Mouse (Mus musculus): ENCODE data around the gene Rab3ip. TPM values are rescaled to one million over a fixed set of nuclear protein-coding genes. Genes with fewer than 3 reads are reported as not detected.

Rab3ip gene
- polyA plus RNA-seq, 1 experiment from 2014 or later = 41.5 TPM

- no peaks in the 10 kb centered on the region for H3K4me1 ChIP-seq
- peaks cover 85% of the 10 kb centered on the region for H3K36me3 ChIP-seq (replicated peaks)
- no peaks in the 10 kb centered on the region for H3K27me3 ChIP-seq (ENCODE audit: poor library complexity, severe bottlenecking)
- no peak for DNase-seq (ENCODE audit: extremely low spot score, low spot score)
- WGBS = 94% methylated on average over 9 of the region's 9 CpGs
- H3K4me3 ChIP-seq = no peak overlapping the region
- H3K9me3 ChIP-seq = no peaks in the 10 kb centered on the region
- no peak overlapping the region for H3K27ac ChIP-seq
These were observed 43.8 kb downstream of the Rab3ip start for GRCm38 (mm10) chr10:116906794-116907193.

- no peaks in the 10 kb centered on the region for H3K27me3 ChIP-seq (ENCODE audit: poor library complexity, severe bottlenecking)
- DNase-seq (ENCODE audit: extremely low spot score, low spot score) = no peak
- H3K36me3 ChIP-seq (replicated peaks) = peaks cover 62% of the 10 kb centered on the region
- H3K4me1 ChIP-seq = no peaks in the 10 kb centered on the region
- 91% methylated on average over 10 of the region's 10 CpGs for WGBS
- H3K9me3 ChIP-seq = no peaks in the 10 kb centered on the region
- H3K27ac ChIP-seq = no peak overlapping the region
- H3K4me3 ChIP-seq = no peak overlapping the region
These were observed 46.1 kb downstream of the Rab3ip start for GRCm38 (mm10) chr10:116904503-116904908.

GRCm38 (mm10) chr10:116896336-116897177 lies 54.0 kb downstream of the Rab3ip start, which contains the start of gene Myrfl:
Gene Myrfl (minus strand): TSS chr10:116896919.
- no peak for DNase-seq (ENCODE audit: extremely low spot score, low spot score)
- 85% methylated on average over 17 of the region's 17 CpGs for WGBS
- Histone ChIP-seq H3K27me3 (ENCODE audit: poor library complexity, severe bottlenecking) (no peaks in the 10 kb centered on the region), H3K9me3 (no peaks in the 10 kb centered on the region), H3K27ac (no peak within 1 kb of the TSS), H3K4me1 (no peaks in the 10 kb centered on the region), H3K4me3 (no peak within 1 kb of the TSS), H3K36me3 (replicated peaks) (no peaks in the 10 kb centered on the region)

- H3K4me1 ChIP-seq = no peaks in the 10 kb centered on the region
- no peaks in the 10 kb centered on the region for H3K9me3 ChIP-seq
- H3K27me3 ChIP-seq (ENCODE audit: poor library complexity, severe bottlenecking) = no peaks in the 10 kb centered on the region
- no peak for DNase-seq (ENCODE audit: extremely low spot score, low spot score)
- no peak overlapping the region for H3K4me3 ChIP-seq
- 90% methylated on average over 12 of the region's 12 CpGs for WGBS
- H3K36me3 ChIP-seq (replicated peaks) = no peaks in the 10 kb centered on the region
- no peak overlapping the region for H3K27ac ChIP-seq
These were observed 55.3 kb downstream of the Rab3ip start for GRCm38 (mm10) chr10:116895108-116895833.

- no peaks in the 10 kb centered on the region for H3K4me1 ChIP-seq
- H3K27me3 ChIP-seq (ENCODE audit: poor library complexity, severe bottlenecking) = no peaks in the 10 kb centered on the region
- H3K4me3 ChIP-seq = no peak overlapping the region
- no peak for DNase-seq (ENCODE audit: extremely low spot score, low spot score)
- H3K9me3 ChIP-seq = no peaks in the 10 kb centered on the region
- H3K36me3 ChIP-seq (replicated peaks) = no peaks in the 10 kb centered on the region
- 88% methylated on average over 6 of the region's 6 CpGs for WGBS
- no peak overlapping the region for H3K27ac ChIP-seq
These were observed 56.0 kb downstream of the Rab3ip start for GRCm38 (mm10) chr10:116894540-116894939.

GRCm38 (mm10) chr10:116893753-116894152 lies 56.8 kb downstream of the Rab3ip start:
- Histone ChIP-seq H3K9me3 (no peaks in the 10 kb centered on the region), H3K27ac (no peak overlapping the region), H3K27me3 (ENCODE audit: poor library complexity, severe bottlenecking) (no peaks in the 10 kb centered on the region), H3K36me3 (replicated peaks) (no peaks in the 10 kb centered on the region), H3K4me1 (no peaks in the 10 kb centered on the region), H3K4me3 (no peak overlapping the region)
- DNase-seq (ENCODE audit: extremely low spot score, low spot score) = no peak
- WGBS = 27% methylated on average over 3 of the region's 3 CpGs

GRCm38 (mm10) chr10:116890587-116890986 lies 60.0 kb downstream of the Rab3ip start:
- no peak for DNase-seq (ENCODE audit: extremely low spot score, low spot score)
- Histone ChIP-seq H3K4me3 (no peak overlapping the region), H3K9me3 (no peaks in the 10 kb centered on the region), H3K27me3 (ENCODE audit: poor library complexity, severe bottlenecking) (no peaks in the 10 kb centered on the region), H3K27ac (no peak overlapping the region), H3K4me1 (no peaks in the 10 kb centered on the region), H3K36me3 (replicated peaks) (no peaks in the 10 kb centered on the region)
- WGBS = 57% methylated on average over 5 of the region's 5 CpGs

- Histone ChIP-seq H3K9me3 (no peaks in the 10 kb centered on the region), H3K36me3 (replicated peaks) (no peaks in the 10 kb centered on the region), H3K27me3 (ENCODE audit: poor library complexity, severe bottlenecking) (no peaks in the 10 kb centered on the region), H3K27ac (no peak overlapping the region), H3K4me3 (no peak overlapping the region), H3K4me1 (no peaks in the 10 kb centered on the region)
- no peak for DNase-seq (ENCODE audit: extremely low spot score, low spot score)
- WGBS = 94% methylated on average over 3 of the region's 3 CpGs
These were observed 66.0 kb downstream of the Rab3ip start for GRCm38 (mm10) chr10:116884552-116884951.

- WGBS = 74% methylated on average over 5 of the region's 5 CpGs
These were observed 67.0 kb downstream of the Rab3ip start for GRCm38 (mm10) chr10:116883531-116883930.

GRCm38 (mm10) chr10:116877436-116877835 lies 73.1 kb downstream of the Rab3ip start:
- Histone ChIP-seq H3K9me3 (no peaks in the 10 kb centered on the region), H3K36me3 (replicated peaks) (no peaks in the 10 kb centered on the region), H3K4me1 (no peaks in the 10 kb centered on the region), H3K27me3 (ENCODE audit: poor library complexity, severe bottlenecking) (no peaks in the 10 kb centered on the region), H3K4me3 (no peak overlapping the region), H3K27ac (no peak overlapping the region)
- WGBS = 90% methylated on average over 4 of the region's 4 CpGs
- DNase-seq (ENCODE audit: extremely low spot score, low spot score) = no peak

More at GRCm38 (mm10) chr10:116883531-116883930, 67.0 kb downstream of the Rab3ip start:
- Histone ChIP-seq H3K9me3 (no peaks in the 10 kb centered on the region), H3K4me1 (no peaks in the 10 kb centered on the region), H3K27me3 (ENCODE audit: poor library complexity, severe bottlenecking) (no peaks in the 10 kb centered on the region), H3K36me3 (replicated peaks) (no peaks in the 10 kb centered on the region), H3K4me3 (no peak overlapping the region), H3K27ac (no peak overlapping the region)
- no peak for DNase-seq (ENCODE audit: extremely low spot score, low spot score)

- DNase-seq (ENCODE audit: extremely low spot score, low spot score) = no peak
- no peaks in the 10 kb centered on the region for H3K36me3 ChIP-seq (replicated peaks)
- no peaks in the 10 kb centered on the region for H3K4me1 ChIP-seq
- H3K27ac ChIP-seq = no peak overlapping the region
- no peak overlapping the region for H3K4me3 ChIP-seq
- no peaks in the 10 kb centered on the region for H3K27me3 ChIP-seq (ENCODE audit: poor library complexity, severe bottlenecking)
- 86% methylated on average over 9 of the region's 9 CpGs for WGBS
- H3K9me3 ChIP-seq = no peaks in the 10 kb centered on the region
These were observed 76.1 kb downstream of the Rab3ip start for GRCm38 (mm10) chr10:116874490-116874889.

- Histone ChIP-seq H3K4me3 (no peak overlapping the region), H3K27ac (no peak overlapping the region), H3K4me1 (no peaks in the 10 kb centered on the region), H3K36me3 (replicated peaks) (no peaks in the 10 kb centered on the region), H3K9me3 (no peaks in the 10 kb centered on the region), H3K27me3 (ENCODE audit: poor library complexity, severe bottlenecking) (no peaks in the 10 kb centered on the region)
- no peak for DNase-seq (ENCODE audit: extremely low spot score, low spot score)
- WGBS = 90% methylated on average over 14 of the region's 14 CpGs
These were observed 78.6 kb downstream of the Rab3ip start for GRCm38 (mm10) chr10:116872016-116872410.

Measured in forebrain, embryonic 10.5 days (tissue).